Mouse (Mus musculus) embryonic facial prominence, embryonic 13.5 days (tissue): ENCODE measurements around the gene Bcl11a. TPM values are rescaled to one million over a fixed set of nuclear protein-coding genes. Genes with fewer than 3 reads are reported as not detected.

ENCODE experiments used
- ATAC-seq: fragments of 200-750 bp; cut with Nextera tagmentation; 2 replicates; pipeline ENCODE4 v1.8.0; 2017; ENCODE audit warnings: low read depth; ENCODE audit not compliant: insufficient number of reproducible peaks, insufficient read depth, low FRiP score, low TSS enrichment
- H3K27ac ChIP-seq: fragments of 300-500 bp; sonication (generic); 2 replicates; pipeline ENCODE4 v1.5.1; 2015; ENCODE audit warnings: moderate library complexity, mild to moderate bottlenecking, inconsistent platforms
- H3K27me3 ChIP-seq: fragments of 300-500 bp; sonication (generic); 2 replicates; pipeline ENCODE4 v1.6.1; 2015; ENCODE audit warnings: mild to moderate bottlenecking, inconsistent platforms
- H3K36me3 ChIP-seq: fragments of 300-500 bp; sonication (generic); 2 replicates; pipeline ENCODE4 v1.6.1; 2015; ENCODE audit warnings: mild to moderate bottlenecking, inconsistent platforms
- H3K4me1 ChIP-seq: fragments of 300-500 bp; sonication (generic); 2 replicates; pipeline ENCODE4 v1.6.1; 2015; ENCODE audit warnings: inconsistent platforms
- H3K4me2 ChIP-seq: fragments of 300-500 bp; sonication (generic); 2 replicates; pipeline ENCODE4 v1.6.1; 2015; ENCODE audit warnings: moderate library complexity, mild to moderate bottlenecking, inconsistent platforms
- H3K4me3 ChIP-seq: fragments of 300-500 bp; sonication (generic); 2 replicates; pipeline ENCODE4 v1.5.1; 2015; ENCODE audit warnings: mild to moderate bottlenecking, inconsistent platforms
- H3K9ac ChIP-seq: fragments of 300-500 bp; sonication (generic); 2 replicates; pipeline ENCODE4 v1.6.1; 2015; ENCODE audit warnings: mild to moderate bottlenecking, inconsistent platforms
- H3K9me3 ChIP-seq: fragments of 300-500 bp; sonication (generic); 2 replicates; pipeline ENCODE4 v1.6.1; 2016; ENCODE audit warnings: inconsistent platforms
- WGBS: fragments of 180-500 bp; shearing (Covaris S2); methylation state at CpG from one replicate; pipeline ENCODE4 v1.1.7; 2015; ENCODE audit warnings: mixed read lengths; 5-methylcytosine and 5-hydroxymethylcytosine counted together
- polyA plus RNA-seq: library from polyadenylated mRNA; unstranded; fragments of >200 nt; fragmentation: Nextera tagmentation; extraction: Ambion mirVana; gene quantifications from 2 replicates; pipeline ENCODE4 v1.2.1, GENCODE M21; 2015

Bcl11a gene
- polyA plus RNA-seq, 1 experiment from 2014 or later = 79.1 TPM

DNA sequence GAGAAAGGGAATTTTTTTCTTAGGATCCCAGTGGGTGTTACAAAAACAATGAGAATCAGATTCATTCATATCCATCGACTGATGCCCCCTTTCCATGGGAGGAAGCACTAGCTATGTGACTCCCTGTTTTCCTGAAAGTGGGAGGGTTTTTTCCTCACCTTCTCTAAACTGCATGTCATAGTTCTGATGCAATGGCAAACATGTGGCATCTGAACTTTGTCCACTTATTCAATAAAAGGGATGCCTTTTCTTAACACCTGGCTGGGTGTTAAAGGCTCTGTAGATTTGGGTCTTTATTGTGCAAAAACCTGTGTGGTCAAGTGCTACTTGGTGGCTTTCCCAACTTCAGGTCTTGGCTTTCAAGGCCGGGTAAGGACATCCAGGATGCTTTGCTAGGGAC, 57.4 kb downstream of the Bcl11a start:
- Histone ChIP-seq H3K27ac (no peak overlapping the region), H3K4me1 (peaks cover 35% of the 10 kb centered on the region), H3K4me3 (no peak overlapping the region), H3K27me3 (no peaks in the 10 kb centered on the region), H3K4me2 (no peak overlapping the region), H3K9me3 (peaks cover 5% of the 10 kb centered on the region; the same call in 1 of the 2 replicates), H3K9ac (no peak overlapping the region), H3K36me3 (peaks cover 25% of the 10 kb centered on the region)
- 69% methylated on average over 2 of the region's 2 CpGs for WGBS
- no peak for ATAC-seq

DNA sequence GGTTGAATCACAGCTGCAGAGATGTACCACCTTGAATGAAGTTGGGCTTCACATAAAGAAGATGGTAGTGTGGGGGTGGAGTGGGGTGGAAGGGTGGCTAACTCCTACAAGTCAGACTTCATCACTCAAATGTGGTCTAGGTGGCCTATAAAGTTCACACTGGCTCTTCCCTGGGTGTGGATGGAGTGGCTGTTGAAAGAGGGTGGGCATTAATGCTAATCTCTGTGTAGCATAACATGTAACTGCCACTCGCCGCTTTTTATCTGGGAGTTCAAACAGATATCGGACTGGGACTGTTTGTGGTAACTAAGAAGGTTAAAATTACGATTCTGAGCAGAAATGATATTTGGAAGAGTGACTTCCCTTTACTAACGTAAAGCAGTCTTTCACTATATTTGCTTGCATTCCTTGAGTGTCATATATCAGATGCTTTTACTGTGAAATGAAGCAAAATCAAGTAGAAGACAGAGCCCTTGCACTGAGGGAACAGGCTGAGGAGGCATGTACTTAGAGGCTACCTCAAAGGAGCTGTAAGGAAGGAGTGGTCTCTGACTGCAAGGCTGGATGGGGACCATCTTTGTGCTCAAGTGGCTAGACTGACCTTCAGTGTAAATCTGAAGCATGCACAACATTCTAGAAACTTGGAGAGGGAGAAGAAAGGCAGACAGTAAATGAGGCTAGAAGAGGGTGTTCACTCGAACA, 58.4 kb downstream of the Bcl11a start:
- peaks cover 20% of the 10 kb centered on the region for H3K36me3 ChIP-seq
- no peak overlapping the region for H3K9ac ChIP-seq
- 0 out of 2 replicates have a peak overlapping the region, but pooled peaks have one; percentile 9 for H3K27ac ChIP-seq
- H3K4me1 ChIP-seq = peaks cover 38% of the 10 kb centered on the region
- peaks cover 5% of the 10 kb centered on the region; the same call in 1 of the 2 replicates for H3K9me3 ChIP-seq
- no peak overlapping the region for H3K4me2 ChIP-seq
- 52% methylated on average over 6 of the region's 6 CpGs for WGBS
- ATAC-seq = no peak
- H3K4me3 ChIP-seq = no peak overlapping the region
- H3K27me3 ChIP-seq = no peaks in the 10 kb centered on the region

DNA sequence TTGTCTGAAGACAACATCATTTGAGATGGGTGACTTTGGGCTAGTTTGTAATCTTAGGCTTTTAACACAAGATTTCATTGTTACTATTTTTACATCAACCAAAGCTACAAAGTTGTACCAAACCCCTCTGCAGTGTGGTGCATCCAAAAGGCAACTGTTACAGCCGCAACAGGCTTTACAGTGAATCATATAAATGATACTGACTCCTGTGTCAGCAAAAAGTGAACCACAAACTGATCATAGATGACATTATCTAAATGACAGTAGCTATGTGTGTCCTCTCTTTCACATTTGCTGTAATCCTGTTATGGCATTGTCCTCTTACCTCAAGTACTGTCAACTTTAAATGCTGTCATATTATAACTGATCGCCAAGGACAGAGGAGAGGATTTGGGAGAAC, 60.0 kb downstream of the Bcl11a start:
- H3K27ac ChIP-seq = no peak overlapping the region
- no peak overlapping the region for H3K4me3 ChIP-seq
- no peaks in the 10 kb centered on the region for H3K27me3 ChIP-seq
- H3K4me1 ChIP-seq = peaks cover 45% of the 10 kb centered on the region
- ATAC-seq = no peak
- H3K36me3 ChIP-seq = peaks cover 19% of the 10 kb centered on the region
- peaks cover 5% of the 10 kb centered on the region; the same call in 1 of the 2 replicates for H3K9me3 ChIP-seq
- no peak overlapping the region for H3K4me2 ChIP-seq
- H3K9ac ChIP-seq = no peak overlapping the region
- 90% methylated on average over 2 of the region's 2 CpGs for WGBS

DNA sequence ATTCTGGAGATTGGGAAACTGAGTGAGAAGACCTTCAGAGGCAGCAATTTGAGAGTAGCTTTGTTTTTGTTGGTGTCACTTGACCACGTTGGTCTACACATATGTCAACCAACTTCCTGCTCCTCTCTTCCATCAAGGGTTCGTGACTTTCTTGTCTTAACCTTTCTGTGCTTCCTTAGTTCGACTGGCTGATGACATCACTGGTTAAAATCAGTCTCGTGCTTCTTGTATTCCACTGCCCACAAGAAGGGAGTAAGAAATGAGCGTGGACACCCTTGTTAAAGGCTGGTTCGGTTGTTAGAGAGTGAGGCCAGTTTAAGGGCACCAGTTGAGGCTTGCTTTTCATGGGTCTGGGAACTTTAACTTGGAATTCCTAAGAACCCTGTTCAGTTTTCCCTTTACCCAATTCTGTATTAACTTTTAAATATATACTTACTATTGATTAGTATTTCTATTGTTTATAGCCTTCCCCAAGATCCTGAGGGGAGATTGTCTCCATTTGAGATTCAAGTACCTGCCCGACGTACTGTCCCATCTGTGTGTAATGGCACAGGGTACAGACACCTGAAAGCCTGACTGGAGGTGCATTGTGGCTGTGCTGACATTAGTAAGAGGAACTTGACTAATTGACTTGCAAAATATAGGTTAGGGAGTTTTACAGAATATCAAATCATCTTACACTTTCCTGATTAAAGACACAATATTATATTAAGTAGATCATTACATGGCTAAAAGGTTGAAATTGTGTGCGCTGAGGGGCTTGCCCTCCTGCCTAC, 60.9 kb downstream of the Bcl11a start:
- WGBS = 78% methylated on average over 9 of the region's 9 CpGs
- peaks cover 47% of the 10 kb centered on the region for H3K4me1 ChIP-seq
- peaks cover 5% of the 10 kb centered on the region; the same call in 1 of the 2 replicates for H3K9me3 ChIP-seq
- H3K27ac ChIP-seq = no peak overlapping the region
- no peak for ATAC-seq
- H3K4me2 ChIP-seq = no peak overlapping the region
- no peak overlapping the region for H3K9ac ChIP-seq
- H3K4me3 ChIP-seq = no peak overlapping the region
- no peaks in the 10 kb centered on the region for H3K27me3 ChIP-seq
- peaks cover 19% of the 10 kb centered on the region for H3K36me3 ChIP-seq

DNA sequence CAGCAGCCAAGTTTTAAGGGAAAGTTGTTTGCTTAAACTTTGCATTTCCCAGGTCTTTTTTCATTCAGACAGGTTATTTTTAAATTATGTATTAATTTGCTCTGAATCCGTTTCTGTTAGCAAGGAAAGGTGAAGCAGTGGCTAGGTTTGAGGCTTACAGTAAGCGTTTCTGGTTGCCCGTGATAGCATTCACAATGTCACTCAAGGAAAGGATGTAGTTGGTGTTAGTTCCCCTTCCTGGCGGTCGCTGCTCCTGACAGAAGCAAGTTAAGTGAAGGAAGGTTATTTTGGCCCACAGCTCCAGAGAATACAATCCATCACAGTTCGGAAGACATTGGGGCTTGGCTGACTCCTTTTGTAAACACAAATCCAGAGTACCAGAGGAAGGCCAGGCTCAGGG, 61.6 kb downstream of the Bcl11a start:
- no peak overlapping the region for H3K4me2 ChIP-seq
- peaks cover 19% of the 10 kb centered on the region for H3K36me3 ChIP-seq
- H3K4me3 ChIP-seq = no peak overlapping the region
- H3K27me3 ChIP-seq = no peaks in the 10 kb centered on the region
- H3K4me1 ChIP-seq = peaks cover 53% of the 10 kb centered on the region
- ATAC-seq = no peak
- 90% methylated on average over 6 of the region's 6 CpGs for WGBS
- H3K27ac ChIP-seq = no peak overlapping the region
- H3K9ac ChIP-seq = no peak overlapping the region
- peaks cover 5% of the 10 kb centered on the region; the same call in 1 of the 2 replicates for H3K9me3 ChIP-seq

DNA sequence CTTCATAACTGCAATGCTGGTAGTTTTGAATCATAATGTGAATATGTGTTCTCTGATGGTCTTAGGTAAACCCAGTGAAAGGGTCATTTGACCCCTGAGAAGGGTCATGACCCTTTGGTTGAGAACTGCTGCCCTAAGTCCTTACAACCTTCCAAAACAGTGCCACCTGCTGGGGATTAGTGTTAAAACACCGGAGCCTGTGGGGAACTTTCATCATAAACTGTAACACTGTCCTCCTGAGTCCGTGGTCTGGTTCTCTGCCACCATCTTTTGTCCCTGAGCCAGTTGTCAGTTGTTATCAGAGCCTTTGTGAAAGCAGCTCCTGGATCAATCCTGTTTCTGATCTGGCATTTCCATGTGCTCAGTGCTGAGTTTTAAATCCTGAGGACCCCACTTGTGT, 62.1 kb downstream of the Bcl11a start:
- Histone ChIP-seq H3K4me1 (peaks cover 57% of the 10 kb centered on the region), H3K27ac (no peak overlapping the region), H3K4me3 (no peak overlapping the region), H3K9ac (no peak overlapping the region), H3K4me2 (no peak overlapping the region), H3K36me3 (peaks cover 19% of the 10 kb centered on the region), H3K27me3 (no peaks in the 10 kb centered on the region), H3K9me3 (peaks cover 5% of the 10 kb centered on the region; the same call in 1 of the 2 replicates)
- 97% methylated on average over 2 of the region's 2 CpGs for WGBS
- ATAC-seq = no peak

DNA sequence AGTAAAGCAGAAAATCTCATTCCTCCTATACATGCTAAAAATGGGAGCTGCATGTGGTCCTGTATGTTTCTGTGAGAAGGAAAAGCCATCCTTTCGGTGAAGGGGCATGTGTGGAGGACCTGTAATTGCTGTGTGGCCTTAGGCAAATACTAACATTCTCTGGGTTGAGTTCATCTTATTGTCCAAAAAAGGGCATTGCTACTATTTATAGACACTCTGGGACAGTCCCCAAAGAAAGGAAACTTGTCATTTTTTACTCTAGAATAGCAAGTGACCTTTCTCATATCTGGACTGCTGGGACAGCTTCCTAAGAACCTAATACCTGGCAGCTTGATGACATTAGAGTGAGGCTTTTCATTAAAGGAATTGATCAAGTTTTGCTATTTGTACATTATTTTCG, 63.1 kb downstream of the Bcl11a start:
- H3K4me3 ChIP-seq = no peak overlapping the region
- no peaks in the 10 kb centered on the region for H3K27me3 ChIP-seq
- H3K36me3 ChIP-seq = peaks cover 19% of the 10 kb centered on the region
- no peak overlapping the region for H3K9ac ChIP-seq
- no peak for ATAC-seq
- no peak overlapping the region for H3K27ac ChIP-seq
- H3K4me2 ChIP-seq = no peak overlapping the region
- 65% methylated on average over 2 of the region's 2 CpGs for WGBS
- H3K9me3 ChIP-seq = peaks cover 5% of the 10 kb centered on the region; the same call in 1 of the 2 replicates
- peaks cover 65% of the 10 kb centered on the region for H3K4me1 ChIP-seq

DNA sequence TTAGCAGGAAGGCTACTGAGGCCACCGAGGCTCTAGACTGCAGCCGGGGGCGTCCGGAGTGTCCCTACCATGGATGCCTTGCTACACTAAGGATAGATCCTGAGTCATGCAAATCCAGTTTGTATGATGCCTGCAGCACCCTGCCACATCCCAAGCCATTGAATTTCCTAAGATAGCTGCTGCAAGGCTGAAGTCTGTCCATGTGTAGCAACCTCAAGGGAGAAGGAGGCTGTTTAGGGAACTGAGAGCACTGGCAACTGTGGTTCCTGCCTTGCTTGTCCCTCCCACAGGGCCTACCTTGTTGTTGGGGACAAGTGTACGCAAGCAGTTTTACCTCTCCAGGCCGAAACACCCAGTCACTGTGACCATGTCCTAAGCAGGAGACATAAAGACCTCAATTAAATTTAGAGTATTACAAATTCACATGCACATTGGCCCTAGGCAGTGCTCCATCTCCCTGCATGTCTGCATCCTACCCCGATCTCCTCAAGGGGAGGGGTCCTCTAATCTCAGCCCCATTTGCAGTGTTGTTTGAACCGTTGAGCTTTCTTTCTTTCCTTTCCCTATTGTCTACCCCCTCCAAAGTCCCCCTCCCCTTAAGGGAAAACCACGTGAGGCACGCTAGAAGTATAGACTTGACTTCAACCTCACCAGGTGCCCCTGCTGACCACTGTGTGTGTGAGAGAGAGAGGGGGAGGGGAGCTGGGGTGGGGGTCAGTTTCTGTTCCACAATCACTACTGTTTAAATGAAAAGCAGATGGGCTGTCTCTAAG, 63.8 kb downstream of the Bcl11a start:
- Histone ChIP-seq H3K27me3 (no peaks in the 10 kb centered on the region), H3K4me3 (no peak overlapping the region), H3K9ac (no peak overlapping the region), H3K27ac (peak overlapping the region; percentile 48; the same call in 1 of the 2 replicates), H3K4me1 (peaks cover 65% of the 10 kb centered on the region), H3K9me3 (peaks cover 5% of the 10 kb centered on the region; the same call in 1 of the 2 replicates), H3K4me2 (no peak overlapping the region), H3K36me3 (peaks cover 19% of the 10 kb centered on the region)
- WGBS = 52% methylated on average over 10 of the region's 10 CpGs
- ATAC-seq = no peak

DNA sequence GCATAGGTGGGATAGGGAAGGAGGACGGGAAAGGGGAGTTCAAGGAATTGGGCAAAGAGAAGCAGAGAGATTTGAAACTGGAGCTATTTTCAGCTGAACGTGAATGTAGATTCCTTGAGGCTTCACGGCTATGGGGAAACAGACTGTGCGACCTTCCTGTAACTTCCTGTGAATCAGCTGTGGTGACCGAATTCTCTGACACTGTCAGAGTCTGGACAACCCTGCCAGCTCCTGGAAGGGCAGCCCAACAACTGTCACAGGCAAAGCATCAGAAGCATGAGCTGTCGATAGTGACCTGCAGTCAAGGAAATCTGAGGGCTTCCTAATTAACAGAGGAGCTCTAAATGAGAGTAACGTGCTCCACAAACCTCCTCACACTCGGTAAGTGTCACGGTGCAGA, 64.5 kb downstream of the Bcl11a start:
- ATAC-seq = no peak
- 25% methylated on average over 9 of the region's 9 CpGs for WGBS
- peaks cover 5% of the 10 kb centered on the region; the same call in 1 of the 2 replicates for H3K9me3 ChIP-seq
- no peak overlapping the region for H3K9ac ChIP-seq
- H3K27me3 ChIP-seq = no peaks in the 10 kb centered on the region
- H3K4me2 ChIP-seq = no peak overlapping the region
- H3K4me1 ChIP-seq = peaks cover 70% of the 10 kb centered on the region
- H3K36me3 ChIP-seq = peaks cover 19% of the 10 kb centered on the region
- H3K4me3 ChIP-seq = no peak overlapping the region
- peak overlapping the region; percentile 48; the same call in 1 of the 2 replicates for H3K27ac ChIP-seq

DNA sequence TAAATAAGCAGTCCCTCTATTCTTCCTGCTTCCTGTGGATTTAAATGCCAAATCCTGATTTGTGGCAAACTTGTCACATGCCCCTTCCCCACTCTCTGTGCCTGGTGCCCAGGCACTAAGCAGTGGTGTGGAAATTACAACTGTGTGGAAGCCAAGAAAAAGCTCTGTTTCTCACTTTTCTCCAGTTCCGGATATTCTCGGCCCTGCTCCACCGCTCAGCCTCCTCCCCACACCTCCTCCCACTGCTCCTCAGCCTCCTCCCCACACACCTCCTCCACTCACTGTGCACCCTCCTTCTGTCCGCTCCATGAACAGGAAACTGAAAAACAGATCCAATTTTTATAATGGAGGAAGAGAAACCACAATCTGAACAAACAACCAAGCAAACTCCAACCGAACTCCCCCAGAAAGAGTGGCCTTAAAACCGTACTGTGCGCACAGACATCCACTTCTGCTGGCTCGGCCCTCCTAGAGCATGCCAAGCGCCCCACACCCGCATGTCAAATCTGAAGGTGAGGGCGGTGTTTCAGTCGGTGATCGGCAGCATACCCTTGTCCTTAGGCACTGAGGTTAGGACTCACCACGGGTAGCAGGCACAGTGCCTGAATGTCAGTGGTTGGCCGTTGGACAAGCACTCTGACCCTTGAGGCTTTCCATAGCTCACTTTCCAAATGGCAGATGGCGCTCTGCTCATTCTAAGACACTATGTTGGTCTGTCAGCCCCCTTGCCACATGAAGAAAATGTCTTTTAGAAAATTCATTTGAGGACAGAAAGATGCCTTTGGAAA, 66.5 kb downstream of the Bcl11a start:
- peaks cover 88% of the 10 kb centered on the region for H3K4me1 ChIP-seq
- ATAC-seq = no peak
- no peaks in the 10 kb centered on the region for H3K27me3 ChIP-seq
- peak overlapping the region; percentile 41; the same call in 1 of the 2 replicates for H3K27ac ChIP-seq
- WGBS = 63% methylated on average over 16 of the region's 16 CpGs
- peaks cover 5% of the 10 kb centered on the region; the same call in 1 of the 2 replicates for H3K9me3 ChIP-seq
- 0 out of 2 replicates have a peak overlapping the region, but pooled peaks have one; percentile 9 for H3K4me2 ChIP-seq
- H3K4me3 ChIP-seq = no peak overlapping the region
- no peak overlapping the region for H3K9ac ChIP-seq
- peaks cover 13% of the 10 kb centered on the region for H3K36me3 ChIP-seq
